Mouse (Mus musculus): ENCODE measurements around the gene C2cd2l.

GRCm38 (mm10) chr9:44327926-44328325 lies 7.8 kb upstream of the C2cd2l start:
- TF ChIP-seq CTCF (conservative IDR thresholded peaks at IDR 0.05; ENCODE audit: insufficient read depth, insufficient read length, low read depth, low read length) (no peak), POLR2A (IDR thresholded peaks at IDR 0.05; ENCODE audit: low read depth, low read length) (no peak)

All from kidney, adult 2 months (tissue).